Mouse (Mus musculus) lung, embryonic 14.5 days (tissue): Measurements from ENCODE around the gene Prnp. TPM values are rescaled to one million over a fixed set of nuclear protein-coding genes. Genes with fewer than 3 reads are reported as not detected.

Experiments
- ATAC-seq: fragments of 200-750 bp; cut with Nextera tagmentation; 2 replicates; pipeline ENCODE4 v1.8.0; 2017; ENCODE audit warnings: mild to moderate bottlenecking, moderate TSS enrichment, moderate library complexity; ENCODE audit not compliant: insufficient read depth
- DNase-seq: peaks from one replicate; pipeline ENCODE4 v3.0.0-alpha.2; 2015
- H3K27ac ChIP-seq: fragments of 300-500 bp; sonication (generic); 2 replicates; pipeline ENCODE4 v1.5.1; 2014; ENCODE audit warnings: low read depth, mild to moderate bottlenecking, moderate library complexity
- H3K27me3 ChIP-seq: fragments of 300-500 bp; sonication (generic); 2 replicates; pipeline ENCODE4 v1.6.1; 2014; ENCODE audit warnings: low read length, control low read depth; ENCODE audit not compliant: insufficient read depth
- H3K36me3 ChIP-seq: fragments of 300-500 bp; sonication (generic); 2 replicates; pipeline ENCODE4 v1.6.1; 2014; ENCODE audit warnings: control low read depth; ENCODE audit not compliant: insufficient read depth
- H3K4me1 ChIP-seq: fragments of 300-500 bp; sonication (generic); 2 replicates; pipeline ENCODE4 v1.6.1; 2014; ENCODE audit warnings: antibody characterized with exemption, control low read depth; ENCODE audit not compliant: insufficient read depth
- H3K4me2 ChIP-seq: fragments of 300-500 bp; sonication (generic); 2 replicates; pipeline ENCODE4 v1.6.1; 2014; ENCODE audit warnings: mild to moderate bottlenecking
- H3K4me3 ChIP-seq: fragments of 300-500 bp; sonication (generic); 2 replicates; pipeline ENCODE4 v1.5.1; 2014; ENCODE audit warnings: low read depth, low read length
- H3K9ac ChIP-seq: fragments of 300-500 bp; sonication (generic); 2 replicates; pipeline ENCODE4 v1.6.1; 2014
- H3K9me3 ChIP-seq: fragments of 300-500 bp; sonication (generic); 2 replicates; pipeline ENCODE4 v1.6.1; 2016; ENCODE audit warnings: low read depth, low read length, control low read depth
- CTCF ChIP-seq: IDR thresholded peaks from 2 replicates; pipeline ENCODE4 v1.5.1; 2016; ENCODE audit warnings: antibody characterized with exemption, low read depth
- WGBS: fragments of 180-500 bp; shearing (Covaris S2); extraction: QIAGEN DNeasy Blood & Tissue Kit; methylation state at CpG from one replicate; pipeline ENCODE4 v1.1.7; 2014; 5-methylcytosine and 5-hydroxymethylcytosine counted together
- polyA plus RNA-seq: library from polyadenylated mRNA; unstranded; fragments of >200 nt; fragmentation: Nextera tagmentation; extraction: Ambion mirVana; gene quantifications from 2 replicates; pipeline ENCODE4 v1.2.1, GENCODE M21; 2014

Gene Prnp
- polyA plus RNA-seq, 1 experiment from 2014 or later, result 32.8 TPM

DNA sequence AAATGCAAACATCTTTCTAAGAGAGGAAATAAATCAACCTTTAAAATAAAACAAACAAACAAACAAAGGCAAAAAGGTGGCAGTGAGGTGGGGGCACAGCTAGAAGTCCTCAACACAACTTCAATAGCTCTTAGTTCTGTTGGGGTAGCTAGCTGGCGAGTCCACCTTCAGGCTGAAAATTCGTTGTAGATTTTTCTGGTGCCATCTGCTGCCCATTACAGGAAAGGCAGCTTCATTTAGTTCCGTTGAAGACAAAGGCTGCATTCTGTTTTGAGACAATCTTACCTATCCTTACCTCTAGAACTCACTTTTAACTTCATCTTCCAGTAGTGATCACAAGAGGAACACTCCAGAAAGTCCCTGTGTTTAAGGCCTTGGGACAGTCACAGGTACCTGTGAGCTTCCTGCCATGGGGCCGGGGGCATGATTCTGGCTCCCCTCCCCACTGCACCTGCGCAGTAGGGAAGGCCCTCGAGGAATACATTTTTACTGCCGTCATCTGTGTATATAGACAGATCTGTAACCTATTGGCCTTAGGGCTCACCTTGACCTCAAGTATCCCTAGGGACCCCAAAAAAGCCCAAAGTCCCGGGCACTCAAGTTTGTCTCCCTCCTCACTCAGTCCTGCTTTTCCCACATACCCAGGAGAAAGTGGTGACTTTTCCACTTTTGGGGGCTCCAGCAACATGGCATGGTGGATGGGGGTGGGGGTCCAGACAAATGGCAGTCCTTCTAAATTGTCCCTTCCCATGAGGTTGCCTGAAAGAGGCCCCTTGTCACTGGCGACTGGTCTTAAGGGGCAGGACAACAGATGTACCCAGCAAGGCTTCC, 40.3 kb downstream of the Prnp start:
- WGBS, result 42% methylated on average over 9 of the region's 9 CpGs
- Histone ChIP-seq H3K4me1 (no peaks in the 10 kb centered on the region; the same call in 1 of the 2 replicates), H3K9ac (no peak overlapping the region), H3K4me2 (no peak overlapping the region; the same call in 1 of the 2 replicates), H3K27ac (no peak overlapping the region), H3K36me3 (no peaks in the 10 kb centered on the region), H3K27me3 (peaks cover 26% of the 10 kb centered on the region), H3K4me3 (no peak overlapping the region), H3K9me3 (no peaks in the 10 kb centered on the region)
- peak; percentile 86 for DNase-seq
- TF ChIP-seq CTCF, result peak; percentile 72
- peak; percentile 7; the same call in 1 of the 2 replicates for ATAC-seq

DNA sequence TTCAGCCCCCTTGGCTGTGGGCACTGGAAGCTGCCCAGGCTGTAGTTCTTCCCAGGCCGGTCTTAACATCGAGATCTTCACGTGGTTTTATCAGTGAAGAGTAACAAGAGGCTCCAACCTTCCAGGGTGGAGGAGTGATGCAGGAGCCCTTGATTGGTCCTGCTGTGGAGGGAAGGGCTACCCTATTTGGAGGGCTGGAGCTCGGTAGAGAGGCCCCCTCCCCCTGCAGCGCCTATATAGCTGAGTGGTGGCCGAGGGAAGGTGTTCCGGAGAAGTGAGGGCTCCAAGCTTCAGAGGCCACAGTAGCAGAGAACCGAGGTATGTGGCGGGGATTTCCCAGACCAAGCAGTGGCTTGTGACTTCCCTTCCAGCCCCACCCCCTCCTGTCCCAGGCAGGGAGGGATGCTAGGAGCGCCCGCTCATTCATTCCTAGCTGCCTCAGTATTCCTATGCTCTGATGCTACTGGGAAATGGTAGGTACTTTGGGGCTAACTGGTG, 40.9 kb downstream of the Prnp start, which contains the start of gene Prnd:
Gene Prnd, plus strand, starts transcription at position 264 of the 498 bp plus-strand sequence.
- 5% methylated on average over 11 of the region's 11 CpGs for WGBS
- Histone ChIP-seq H3K9ac (no peak within 1 kb of the TSS; the same call in 1 of the 2 replicates), H3K9me3 (no peaks in the 10 kb centered on the region), H3K4me1 (no peaks in the 10 kb centered on the region; the same call in 1 of the 2 replicates), H3K4me3 (peak within 1 kb of the TSS; percentile 8; the same call in 1 of the 2 replicates), H3K4me2 (peak within 1 kb of the TSS; percentile 52; the same call in 1 of the 2 replicates), H3K27me3 (peaks cover 26% of the 10 kb centered on the region), H3K27ac (no peak within 1 kb of the TSS), H3K36me3 (no peaks in the 10 kb centered on the region)
- no peak for TF ChIP-seq CTCF
- ATAC-seq (peak; percentile 39; the same call in 1 of the 2 replicates), DNase-seq (peak; percentile 53)

DNA sequence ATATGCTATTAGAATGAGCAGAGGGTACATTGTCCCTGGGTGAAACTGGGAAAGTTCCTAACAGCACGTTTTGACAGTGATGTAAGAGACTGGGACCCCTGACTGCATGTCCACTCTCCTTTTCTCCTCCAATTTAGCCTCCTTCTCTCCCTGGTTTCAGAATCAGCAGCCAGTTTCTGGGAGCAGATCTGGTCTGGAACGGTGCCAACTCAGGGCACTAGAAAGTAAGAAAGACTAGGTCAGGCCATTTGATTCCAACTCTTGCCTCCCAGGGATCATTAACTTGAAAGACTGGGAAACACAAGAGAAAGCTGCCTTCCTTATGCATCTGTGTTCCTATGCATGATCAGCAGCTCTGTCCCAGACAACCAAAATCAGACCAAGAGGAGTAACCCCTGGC, 42.7 kb downstream of the Prnp start:
- peak; percentile 44 for DNase-seq
- peak overlapping the region; percentile 52 for H3K4me2 ChIP-seq
- no peak for ATAC-seq
- 43% methylated on average over 2 of the region's 2 CpGs for WGBS
- H3K4me1 ChIP-seq, result no peaks in the 10 kb centered on the region; the same call in 1 of the 2 replicates
- no peaks in the 10 kb centered on the region for H3K9me3 ChIP-seq
- H3K27me3 ChIP-seq, result peaks cover 26% of the 10 kb centered on the region
- no peak for TF ChIP-seq CTCF
- no peak overlapping the region; the same call in 1 of the 2 replicates for H3K4me3 ChIP-seq
- no peak overlapping the region for H3K9ac ChIP-seq
- H3K27ac ChIP-seq, result no peak overlapping the region
- no peaks in the 10 kb centered on the region for H3K36me3 ChIP-seq

DNA sequence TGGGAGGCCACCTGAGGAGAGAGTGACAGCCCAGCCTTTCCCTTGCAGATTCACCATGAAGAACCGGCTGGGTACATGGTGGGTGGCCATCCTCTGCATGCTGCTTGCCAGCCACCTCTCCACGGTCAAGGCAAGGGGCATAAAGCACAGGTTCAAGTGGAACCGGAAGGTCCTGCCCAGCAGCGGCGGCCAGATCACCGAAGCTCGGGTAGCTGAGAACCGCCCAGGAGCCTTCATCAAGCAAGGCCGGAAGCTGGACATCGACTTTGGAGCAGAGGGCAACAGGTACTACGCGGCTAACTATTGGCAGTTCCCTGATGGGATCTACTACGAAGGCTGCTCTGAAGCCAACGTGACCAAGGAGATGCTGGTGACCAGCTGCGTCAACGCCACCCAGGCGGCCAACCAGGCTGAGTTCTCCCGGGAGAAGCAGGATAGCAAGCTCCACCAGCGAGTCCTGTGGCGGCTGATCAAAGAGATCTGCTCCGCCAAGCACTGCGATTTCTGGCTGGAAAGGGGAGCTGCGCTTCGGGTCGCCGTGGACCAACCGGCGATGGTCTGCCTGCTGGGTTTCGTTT, 43.3 kb downstream of the Prnp start:
- Histone ChIP-seq H3K27me3 (peaks cover 26% of the 10 kb centered on the region), H3K9me3 (no peaks in the 10 kb centered on the region), H3K4me1 (no peaks in the 10 kb centered on the region; the same call in 1 of the 2 replicates), H3K4me3 (peak overlapping the region; percentile 25), H3K36me3 (no peaks in the 10 kb centered on the region), H3K9ac (no peak overlapping the region), H3K27ac (no peak overlapping the region), H3K4me2 (peak overlapping the region; percentile 52)
- no peak for TF ChIP-seq CTCF
- no peak for ATAC-seq
- WGBS, result 8% methylated on average over 29 of the region's 29 CpGs
- DNase-seq, result peak; percentile 50

DNA sequence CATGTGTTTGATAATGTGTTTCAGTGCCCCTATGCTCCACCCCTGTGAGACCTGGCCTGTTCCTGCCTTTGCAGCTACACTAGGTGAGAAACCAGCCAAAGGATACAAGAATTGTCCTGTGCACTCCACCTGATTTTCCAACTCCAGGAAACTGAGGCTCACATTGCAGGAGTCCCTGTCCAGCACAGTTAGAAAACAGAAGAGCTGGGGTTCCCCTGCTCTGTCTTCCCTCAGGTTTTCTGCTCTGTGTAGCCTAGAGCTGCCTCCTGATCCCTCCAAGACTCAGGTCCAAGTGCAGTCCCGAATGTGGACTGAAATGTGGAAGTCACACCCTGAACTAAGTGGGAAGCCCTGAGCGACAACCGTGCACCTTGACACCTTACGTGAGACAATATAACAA, 44.0 kb downstream of the Prnp start:
- ATAC-seq (no peak), DNase-seq (no peak)
- Histone ChIP-seq H3K4me1 (no peaks in the 10 kb centered on the region; the same call in 1 of the 2 replicates), H3K9me3 (no peaks in the 10 kb centered on the region), H3K27ac (no peak overlapping the region), H3K9ac (no peak overlapping the region), H3K4me2 (peak overlapping the region; percentile 52), H3K27me3 (peaks cover 26% of the 10 kb centered on the region), H3K4me3 (peak overlapping the region; percentile 25), H3K36me3 (no peaks in the 10 kb centered on the region)
- no peak for TF ChIP-seq CTCF
- WGBS, result 81% methylated on average over 4 of the region's 4 CpGs

DNA sequence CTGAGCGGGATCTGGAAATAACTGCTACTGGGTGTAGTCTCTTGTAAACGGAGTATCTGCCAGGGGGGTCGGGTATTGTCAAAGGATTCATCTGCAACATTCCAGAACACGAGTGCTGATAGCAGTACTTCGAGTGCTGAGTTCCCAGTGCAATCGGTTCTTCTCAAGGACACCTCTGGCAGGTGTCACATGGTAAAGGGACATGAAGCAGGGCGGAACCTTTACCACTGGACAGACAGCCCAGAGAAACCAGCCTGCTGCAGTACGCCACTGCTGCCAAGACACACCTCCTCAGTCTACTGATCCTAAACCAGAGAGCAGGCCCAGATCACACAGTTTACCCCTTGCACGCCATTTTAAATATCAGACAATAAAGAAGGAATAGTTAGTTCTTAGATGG, 45.1 kb downstream of the Prnp start:
- Histone ChIP-seq H3K36me3 (no peaks in the 10 kb centered on the region), H3K27ac (no peak overlapping the region), H3K4me2 (peak overlapping the region; percentile 57), H3K9ac (no peak overlapping the region), H3K9me3 (no peaks in the 10 kb centered on the region), H3K4me1 (no peaks in the 10 kb centered on the region; the same call in 1 of the 2 replicates), H3K4me3 (peak overlapping the region; percentile 16), H3K27me3 (peaks cover 26% of the 10 kb centered on the region)
- no peak for TF ChIP-seq CTCF
- WGBS, result 36% methylated on average over 9 of the region's 9 CpGs
- no peak for DNase-seq
- ATAC-seq, result peak; percentile 16; the same call in 1 of the 2 replicates

DNA sequence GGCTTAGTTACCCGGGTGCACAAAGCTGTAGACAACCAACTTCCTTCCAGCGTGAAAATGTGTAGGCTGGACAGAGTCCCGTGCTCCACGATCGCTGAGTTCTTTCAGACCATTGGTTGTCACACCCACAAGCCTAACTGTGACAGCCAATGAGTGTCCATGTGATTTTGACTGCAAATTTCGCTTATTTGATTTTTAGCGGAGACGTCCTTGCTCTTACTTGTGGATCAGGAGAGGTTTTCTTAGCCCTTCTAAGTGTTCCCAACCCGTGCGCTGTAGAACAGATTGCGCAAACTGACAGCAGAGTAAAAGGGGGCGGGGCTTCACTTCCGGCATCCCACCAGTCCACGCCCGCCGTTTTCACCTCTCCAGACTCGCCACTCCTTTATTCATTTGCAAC, 45.5 kb downstream of the Prnp start:
- H3K9me3 ChIP-seq, result no peaks in the 10 kb centered on the region
- ATAC-seq (peak; percentile 74; the same call in 1 of the 2 replicates), DNase-seq (peak; percentile 71)
- 4% methylated on average over 17 of the region's 17 CpGs for WGBS
- peak overlapping the region; percentile 57 for H3K4me2 ChIP-seq
- peaks cover 26% of the 10 kb centered on the region for H3K27me3 ChIP-seq
- no peak for TF ChIP-seq CTCF
- H3K4me1 ChIP-seq, result no peaks in the 10 kb centered on the region; the same call in 1 of the 2 replicates
- no peak overlapping the region for H3K9ac ChIP-seq
- H3K27ac ChIP-seq, result no peak overlapping the region
- H3K4me3 ChIP-seq, result peak overlapping the region; percentile 16
- no peaks in the 10 kb centered on the region for H3K36me3 ChIP-seq
